Mouse (Mus musculus): ENCODE results near the gene Gm49361.

- TF ChIP-seq CTCF (conservative IDR thresholded peaks at IDR 0.05; ENCODE audit: low read length) (no peak), POU5F1 (IDR thresholded peaks at IDR 0.05; ENCODE audit: borderline replicate concordance, low read length) (no peak), NANOG (IDR thresholded peaks at IDR 0.05; ENCODE audit: borderline replicate concordance, low read length) (no peak)
Observed at GRCm38 (mm10) chr14:57756094-57756493, 10.2 kb upstream of the Gm49361 start.
